In genomic region chrX:143846637-143847036, GRCm38 (mm10) we compare ENCODE assay signal across 18 mouse cellular contexts. TPM values are rescaled to one million over a fixed set of nuclear protein-coding genes. Genes with fewer than 3 reads are reported as not detected.
"Had no signal": no experiment of that assay in that cellular context is flagged by ENCODE, and none has a peak within 500 bp of the region (broad histone marks: within the 10 kb centered on the region; RNA-seq: fewer than 3 reads in every experiment).

No protein-coding gene starts in this region.

- H3K4me1 ChIP-seq: midbrain, embryonic 10.5 days; midbrain, embryonic 12.5 days; neural tube, embryonic 12.5 days; stomach, embryonic 15.5 days had no signal

- H3K36me3 ChIP-seq: midbrain, embryonic 10.5 days; midbrain, embryonic 12.5 days; neural tube, embryonic 12.5 days; stomach, embryonic 15.5 days had no signal

- H3K27me3 ChIP-seq: neural tube, embryonic 12.5 days; stomach, embryonic 15.5 days had no signal

- H3K4me2 ChIP-seq: lung, embryonic 14.5 days; midbrain, embryonic 12.5 days; neural tube, embryonic 12.5 days; stomach, embryonic 15.5 days had no signal

- DNase-seq: lung, adult 18-20 months; lung, embryonic 14.5 days; lung, postnatal 10 days; lung, postnatal 4 days; midbrain, embryonic 14.5 days; right cerebral cortex, postnatal 14 days; thymus, adult 2 months; thymus, postnatal 25 days; thymus, postnatal 4 days had no signal

- H3K27ac ChIP-seq: midbrain, embryonic 10.5 days; midbrain, embryonic 12.5 days; neural tube, embryonic 12.5 days; stomach, embryonic 15.5 days; stomach, postnatal 0 days had no signal

- H3K9ac ChIP-seq: lung, embryonic 14.5 days; midbrain, embryonic 12.5 days; neural tube, embryonic 12.5 days; stomach, embryonic 15.5 days had no signal

- ATAC-seq: midbrain, embryonic 16.5 days had no signal

- H3K4me3 ChIP-seq: midbrain, embryonic 10.5 days; midbrain, embryonic 12.5 days; neural tube, embryonic 12.5 days; stomach, embryonic 15.5 days had no signal

- H3K9me3 ChIP-seq: midbrain, embryonic 10.5 days; midbrain, embryonic 12.5 days; neural tube, embryonic 12.5 days; stomach, embryonic 15.5 days had no signal

RNA-seq across cellular contexts. Expression of gene Capn6, which starts 19.4 kb away (rescaled TPM):
- total RNA-seq: megakaryocyte, adult 5-6 weeks; megakaryocyte-erythroid progenitor cell, adult 5-6 weeks; neutrophil, adult 5-6 weeks had no signal
